Mouse (Mus musculus) testis, postnatal 10 days (tissue): Measurements from ENCODE around the gene Gm20388.
"Not testable (repeated sequence)": the region's sequence is repeated elsewhere in the genome, so short reads cannot be mapped to it uniquely, and the experiment has no call there.

ENCODE experiments used
- DNase-seq: peaks from one replicate; pipeline ENCODE4 v3.0.0; 2021; ENCODE audit warnings: low spot score

Gene Gm20388

DNA sequence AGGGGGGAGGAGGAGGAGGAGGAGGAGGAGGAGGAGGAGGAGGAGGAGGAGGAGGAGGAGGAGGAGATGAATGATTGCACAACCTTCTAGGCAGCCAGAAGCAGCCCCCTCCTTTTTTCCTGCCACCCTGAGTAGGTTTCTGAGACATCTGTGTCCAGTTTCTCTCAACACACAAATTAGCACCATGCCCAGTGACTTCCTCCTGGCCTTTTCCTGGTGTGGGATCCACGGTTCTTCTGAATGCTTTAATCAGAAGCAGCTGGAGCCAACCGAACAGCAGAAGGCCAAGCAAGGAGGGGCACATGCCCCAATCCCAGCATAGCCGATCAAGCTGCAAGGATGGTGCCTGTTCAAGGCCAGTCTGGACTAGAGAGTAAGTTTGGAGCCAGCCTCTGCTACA, 3889.2 kb downstream of the Gm20388 start:
- no peak for DNase-seq

DNA sequence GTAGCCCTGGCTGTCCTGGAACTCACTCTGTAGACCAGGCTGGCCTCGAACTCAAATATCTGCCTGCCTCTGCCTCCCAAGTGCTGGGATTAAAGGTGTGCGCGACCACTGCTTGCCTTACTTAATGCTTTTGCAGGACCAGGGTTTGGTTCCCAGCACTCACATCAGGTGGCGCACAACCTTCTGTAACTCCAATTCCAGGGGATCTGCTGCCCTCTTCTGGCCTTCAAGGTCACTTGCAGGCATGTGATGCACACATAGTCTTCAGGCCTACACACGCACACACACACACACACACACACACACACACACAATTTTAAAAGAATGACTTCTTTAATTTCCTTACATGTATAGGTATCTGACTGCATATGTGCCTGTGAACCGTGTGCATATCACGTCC, 3890.2 kb downstream of the Gm20388 start:
- no peak for DNase-seq

DNA sequence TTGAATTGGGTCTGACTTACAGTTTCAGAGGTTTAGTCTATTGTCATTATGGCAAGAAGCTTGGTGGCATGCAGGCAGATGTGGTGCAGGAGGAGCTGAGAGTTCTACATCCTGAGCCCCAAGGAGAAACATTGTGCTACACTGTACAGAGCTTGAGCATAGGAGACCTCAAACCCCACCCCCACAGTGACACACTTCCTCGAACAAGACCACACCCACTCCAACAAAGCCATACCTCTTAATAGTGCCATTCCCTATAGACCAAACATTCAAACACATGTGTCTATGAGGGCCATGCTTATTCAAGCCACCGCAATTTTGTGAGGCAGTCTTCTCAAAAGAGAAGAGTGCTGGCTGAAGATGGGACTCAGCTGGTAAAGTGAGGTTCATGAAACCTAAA, 3890.9 kb downstream of the Gm20388 start:
- no peak for DNase-seq

DNA sequence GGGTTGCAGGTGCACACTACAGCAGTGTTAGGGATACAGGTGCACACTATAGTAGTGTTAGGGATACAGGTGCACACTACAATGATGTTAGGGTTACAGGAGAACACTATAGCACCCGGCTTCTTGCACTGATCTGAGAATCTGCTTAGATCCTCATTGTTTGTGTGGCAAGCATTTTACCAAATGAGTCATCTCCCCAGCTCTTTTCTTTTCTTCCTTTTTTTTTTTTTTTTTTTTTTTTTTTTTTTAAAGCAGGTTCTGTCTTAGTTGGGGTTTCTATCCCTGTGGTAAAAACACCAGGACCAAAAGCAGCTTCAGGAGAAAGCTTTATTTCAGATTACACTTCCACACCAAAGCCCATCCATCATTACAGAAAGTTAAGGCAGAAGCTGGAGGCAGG, 3893.0 kb downstream of the Gm20388 start:
- no peak for DNase-seq

DNA sequence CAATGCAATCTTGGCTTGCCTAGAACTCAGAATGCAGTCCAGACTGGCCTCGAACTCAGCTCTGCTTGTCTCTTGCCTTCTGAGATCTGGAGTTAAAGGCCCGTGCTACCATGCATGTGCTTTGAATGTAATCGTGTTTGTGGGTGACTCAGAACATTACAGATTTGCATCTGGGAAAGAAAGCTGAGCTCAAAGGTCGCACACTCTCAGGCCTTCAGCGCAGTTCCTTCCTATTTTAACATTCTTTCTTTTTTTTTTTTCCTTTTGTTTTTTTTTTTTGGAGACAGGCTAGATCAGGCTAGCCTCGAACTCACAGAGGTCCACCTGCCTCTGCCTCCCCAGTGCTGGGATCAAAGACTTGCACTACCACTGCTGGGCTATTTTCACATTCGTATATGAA, 3893.9 kb downstream of the Gm20388 start:
- DNase-seq = no peak

DNA sequence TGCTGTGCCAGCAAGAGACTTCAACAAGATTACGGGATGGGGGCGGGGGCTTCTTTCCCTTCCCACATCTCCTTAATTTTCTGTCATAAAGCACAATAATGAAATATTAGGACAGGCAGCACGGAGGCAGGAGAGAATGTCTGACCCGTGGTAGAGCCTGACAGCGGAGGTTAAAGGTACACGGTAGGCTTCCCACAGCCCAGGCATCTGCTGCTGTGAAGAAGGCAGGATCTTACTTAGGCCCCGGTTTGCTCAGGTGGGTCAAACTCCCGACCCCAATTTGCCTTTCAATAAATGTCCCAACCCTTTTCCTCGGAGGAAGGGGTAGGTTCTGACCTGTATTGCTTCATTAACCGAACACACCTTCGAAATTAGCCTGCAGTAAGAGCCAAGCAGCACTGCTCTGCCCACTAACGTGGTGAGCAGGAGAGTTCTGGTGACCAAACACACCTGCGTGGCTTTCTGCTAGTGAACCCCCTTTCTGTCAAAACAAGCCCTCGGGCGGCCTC, 3894.6 kb downstream of the Gm20388 start:
- DNase-seq = no peak

DNA sequence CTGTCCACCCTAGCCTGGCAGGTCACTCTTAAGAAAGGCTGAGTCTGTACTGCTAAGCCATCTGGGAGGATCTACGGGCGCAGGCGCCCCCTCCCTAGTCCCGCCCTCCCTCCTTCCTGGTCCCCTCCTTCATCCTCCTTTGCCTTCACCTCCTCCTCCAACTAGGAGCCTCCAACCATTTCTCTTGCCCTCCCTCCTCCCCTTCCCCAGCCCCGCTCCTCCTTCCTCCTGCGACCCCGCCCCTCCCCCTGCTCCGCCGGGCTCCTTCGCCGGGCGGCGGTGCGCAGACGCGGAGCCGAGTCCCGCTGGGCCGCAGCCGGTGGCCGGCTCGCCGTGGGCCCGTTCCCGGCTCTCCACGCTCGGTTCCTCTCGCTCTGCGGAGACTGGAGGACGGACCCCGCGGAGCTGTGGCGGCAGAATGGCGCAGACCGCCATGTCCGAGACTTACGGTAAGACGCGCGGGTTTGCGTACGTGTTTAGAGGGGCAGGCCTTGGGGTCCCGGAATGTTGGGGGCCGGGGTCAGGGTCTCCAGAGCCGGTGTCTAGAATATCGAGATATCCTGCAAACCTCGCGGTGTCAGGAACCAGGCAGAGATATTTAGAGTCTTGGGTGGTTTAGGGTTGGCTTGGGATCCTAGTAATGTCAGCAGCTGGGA, 3895.2 kb downstream of the Gm20388 start, which contains the start of gene Rab4a:
Gene Rab4a (plus strand): TSS at position 268 of the 656 bp plus-strand sequence.
- DNase-seq = peak; percentile 92

DNA sequence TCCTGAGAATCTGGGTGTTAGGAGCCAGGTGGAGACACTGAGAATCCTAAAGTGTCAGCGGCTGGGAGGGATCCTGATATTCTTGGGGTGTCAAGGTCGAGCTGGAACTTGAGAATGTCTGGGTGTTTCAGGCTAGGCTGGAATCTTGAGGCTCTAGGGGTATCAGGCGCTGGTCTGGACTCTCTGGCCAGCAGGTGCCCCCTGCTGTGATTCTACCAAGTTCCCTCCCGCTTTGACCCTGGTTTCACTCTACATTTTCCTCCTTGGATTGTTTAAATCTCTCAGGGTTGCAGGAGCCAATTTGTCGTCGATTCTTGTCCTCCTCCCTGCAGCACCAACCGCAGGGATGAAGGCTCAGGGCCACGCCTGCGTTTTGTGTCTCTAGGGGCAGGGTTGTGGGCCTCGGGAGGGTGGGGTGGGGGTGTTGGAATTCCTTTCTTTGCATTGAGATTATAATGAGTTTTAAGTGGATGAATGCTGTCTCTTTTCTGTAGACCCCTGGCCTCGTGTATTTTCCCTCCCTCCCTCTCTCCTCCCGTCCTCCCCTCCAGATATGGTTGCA, 3895.8 kb downstream of the Gm20388 start:
- DNase-seq = no peak

DNA sequence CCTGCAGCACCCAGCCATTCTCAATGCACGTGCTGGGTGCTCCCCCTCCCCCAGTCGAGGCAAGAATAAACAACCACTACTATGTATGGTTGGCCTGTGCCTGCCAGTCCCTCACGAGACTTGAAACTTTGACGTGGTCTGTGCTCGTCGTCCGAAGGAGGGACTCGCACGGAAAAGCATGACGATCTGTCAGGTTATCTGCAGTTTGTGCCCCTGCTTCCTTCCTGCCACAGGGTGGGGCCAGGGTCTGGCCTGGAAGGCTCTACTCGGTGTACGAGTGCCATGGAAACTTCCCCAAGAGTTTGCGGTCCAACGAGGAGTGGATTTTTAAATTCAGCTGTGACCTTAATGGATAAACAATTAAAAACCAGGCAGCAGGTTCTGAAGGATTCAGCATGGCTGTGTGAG, 3896.4 kb downstream of the Gm20388 start:
- peak; percentile 57 for DNase-seq

DNA sequence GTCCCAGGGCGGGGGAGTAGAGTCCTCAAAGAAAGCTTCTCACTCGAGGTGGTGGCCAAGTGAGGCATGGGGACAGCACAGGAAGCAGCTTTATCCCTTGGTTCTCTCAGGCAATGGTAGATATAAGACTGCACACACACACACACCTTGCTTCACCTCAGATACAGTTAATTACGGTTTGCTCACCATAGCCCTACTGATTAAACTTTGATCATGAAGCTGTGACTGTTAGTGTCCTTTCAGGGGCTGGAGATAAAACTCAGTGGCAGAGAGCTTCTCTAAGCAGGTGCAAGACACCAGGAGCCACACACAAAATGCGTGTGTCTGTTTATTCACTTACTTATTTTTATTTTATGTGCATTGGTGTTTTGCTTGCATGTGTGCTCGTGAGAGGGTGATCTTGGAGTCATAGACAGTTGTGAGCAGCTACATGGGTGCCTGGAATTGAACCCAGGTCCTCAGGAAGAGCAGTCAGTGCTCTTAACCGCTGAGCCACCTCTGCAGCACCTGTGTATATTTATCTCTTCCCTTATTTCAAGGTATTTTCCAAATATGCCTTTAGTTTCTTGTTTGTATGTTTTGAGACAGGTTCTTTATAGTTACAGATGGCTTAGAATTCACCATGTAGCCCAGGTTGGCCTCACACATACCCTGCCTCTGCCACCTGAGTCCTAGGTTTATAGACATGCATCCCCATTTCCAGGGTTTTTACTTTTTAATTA, 3897.4 kb downstream of the Gm20388 start:
- no peak for DNase-seq

DNA sequence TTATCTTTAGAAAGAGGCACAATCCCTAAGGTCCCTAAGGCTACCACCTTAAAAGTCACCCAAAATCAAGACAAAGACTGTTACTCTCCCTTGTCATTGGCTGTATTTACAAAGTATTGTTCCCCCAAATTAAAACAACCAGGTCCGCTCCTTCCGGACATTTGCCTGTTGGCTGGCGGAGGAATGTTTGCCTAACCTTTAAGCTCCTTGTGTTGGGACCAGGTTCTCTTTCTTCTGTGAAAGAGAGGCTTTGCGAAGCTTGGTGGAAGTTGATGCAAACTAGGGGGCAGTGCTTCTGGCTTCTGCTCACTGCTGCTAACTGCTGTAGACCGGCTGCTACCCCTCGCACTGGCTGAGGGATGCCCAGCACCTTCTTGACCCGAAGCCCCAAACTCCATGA, 3898.0 kb downstream of the Gm20388 start:
- DNase-seq = no peak

DNA sequence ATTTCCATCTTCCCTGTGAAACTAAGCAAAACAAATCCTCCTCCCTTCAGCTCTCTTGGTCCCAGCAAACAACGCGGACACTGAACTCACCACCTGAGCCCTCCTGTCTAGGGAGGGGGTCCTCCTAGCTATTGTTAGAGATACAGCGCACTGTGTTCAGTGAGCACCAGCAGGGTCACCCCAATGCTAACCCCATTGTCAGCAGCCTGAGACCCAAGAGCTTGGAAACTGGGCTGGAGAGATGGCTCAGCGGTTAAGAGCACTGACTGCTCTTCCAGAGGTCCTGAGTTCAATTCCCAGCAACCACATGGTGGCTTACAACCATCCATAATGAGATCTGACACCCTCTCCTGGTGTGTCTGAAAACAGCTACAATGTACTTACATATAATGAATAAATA, 3898.7 kb downstream of the Gm20388 start:
- DNase-seq = not testable (repeated sequence)

DNA sequence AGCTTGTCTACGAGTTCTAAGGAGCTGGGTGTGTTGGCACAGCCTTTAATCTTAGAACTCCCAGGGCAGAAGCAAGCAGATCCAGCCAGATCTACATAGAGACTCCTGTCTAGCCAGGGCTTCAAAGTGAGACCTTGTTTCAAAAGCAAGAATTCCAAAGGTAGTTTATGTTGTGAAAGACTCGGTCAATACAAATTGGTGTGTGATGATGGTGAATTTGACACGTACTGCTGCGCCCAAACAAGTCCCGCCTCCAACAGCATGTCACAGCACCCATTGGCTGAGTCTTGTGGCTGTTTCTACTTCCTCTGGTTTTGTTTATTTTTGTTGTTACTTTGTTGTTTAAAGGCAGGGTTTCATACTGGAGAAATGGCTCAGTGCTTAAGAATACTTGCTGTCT, 3901.6 kb downstream of the Gm20388 start:
- DNase-seq = no peak

DNA sequence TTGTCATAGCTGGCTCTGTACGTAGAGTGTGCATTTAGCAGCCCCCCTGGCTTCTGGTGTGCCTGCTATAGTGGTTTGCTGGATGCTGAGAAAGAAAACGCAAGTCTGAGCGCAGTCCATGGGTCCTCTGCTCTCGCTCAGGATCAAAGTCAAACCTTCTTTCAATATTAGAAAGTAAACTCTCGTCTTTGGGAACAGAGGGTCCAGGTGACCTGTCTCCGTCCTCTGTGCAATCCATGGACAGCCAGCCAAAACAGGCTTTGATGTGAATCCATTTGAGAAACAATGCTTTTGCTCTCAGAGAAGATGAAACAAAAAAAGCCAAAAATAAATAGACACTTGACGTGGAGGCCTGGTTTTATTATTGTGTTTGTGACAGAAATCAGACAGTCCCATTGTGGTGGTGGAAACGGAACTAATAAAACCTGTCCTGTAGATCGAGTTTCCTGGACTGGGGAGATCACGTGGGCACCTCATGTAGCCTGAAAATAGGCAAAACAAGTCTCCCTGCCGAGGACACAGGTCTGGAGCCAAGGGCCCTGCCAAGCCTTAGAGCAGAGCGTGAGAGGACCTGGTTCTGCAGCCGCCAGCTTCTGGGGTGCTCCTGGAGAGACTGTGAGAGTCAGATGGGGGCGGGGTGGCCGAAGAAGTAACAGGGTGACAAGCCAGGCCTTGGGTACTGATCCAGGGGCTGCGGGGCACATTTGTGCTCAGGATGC, 3902.7 kb downstream of the Gm20388 start:
- DNase-seq = peak; percentile 64

DNA sequence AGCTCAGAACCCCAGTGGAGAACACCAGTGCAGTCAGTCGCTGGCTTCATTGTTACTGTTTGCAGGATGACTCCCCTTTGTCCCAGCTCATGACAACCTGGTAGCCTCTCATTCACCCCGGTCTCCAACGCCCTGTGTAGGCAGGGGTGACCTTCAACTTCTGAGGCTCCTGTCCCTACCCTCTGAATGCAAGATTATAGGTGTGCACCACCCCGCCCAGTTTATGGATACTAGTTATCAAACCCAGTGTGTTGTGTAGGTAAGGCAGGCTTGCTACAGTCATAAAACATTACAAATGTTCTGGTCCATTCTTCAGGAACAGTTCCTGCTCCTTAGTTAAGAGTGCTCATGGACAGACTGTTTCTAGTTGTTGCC, 3903.2 kb downstream of the Gm20388 start:
- DNase-seq = no peak

DNA sequence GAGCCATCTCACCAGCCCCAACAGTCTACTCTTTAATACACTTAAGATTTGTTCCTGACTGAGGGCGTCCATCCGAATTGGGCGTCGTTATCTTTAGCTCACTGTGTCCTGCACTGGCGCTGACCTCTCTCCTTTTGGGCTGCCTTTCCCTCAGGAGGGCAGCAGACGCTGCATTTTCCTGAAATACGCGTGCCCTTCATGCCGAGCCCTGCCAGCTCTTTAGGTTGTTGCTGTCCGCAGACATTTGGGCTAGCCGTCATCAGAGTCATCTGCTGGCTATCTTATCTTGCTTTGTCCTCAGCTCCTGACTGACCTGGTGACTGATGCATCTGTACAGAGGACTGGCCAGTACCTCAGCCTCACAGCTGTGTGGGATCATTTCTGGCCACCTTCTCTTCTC, 3904.7 kb downstream of the Gm20388 start:
- DNase-seq = no peak

DNA sequence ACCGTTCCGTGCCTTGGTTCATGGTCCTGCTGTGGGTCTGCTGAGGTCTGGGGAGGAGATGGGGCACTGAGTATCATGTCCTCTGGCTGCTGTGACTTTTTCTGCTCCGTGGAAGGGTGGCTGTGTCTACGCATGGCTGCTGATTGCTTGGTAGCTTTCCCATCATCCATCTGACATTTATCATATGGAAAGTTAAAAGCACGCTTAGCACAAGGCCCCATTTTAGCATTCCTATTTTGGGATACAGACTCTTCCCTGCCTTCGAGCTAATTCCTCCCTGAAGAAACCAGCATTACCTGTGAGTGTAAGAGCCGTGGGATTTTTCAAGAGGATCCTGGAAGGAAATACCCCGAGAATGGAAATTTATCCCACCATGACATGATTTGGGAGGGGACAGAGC, 3906.3 kb downstream of the Gm20388 start:
- DNase-seq = no peak

DNA sequence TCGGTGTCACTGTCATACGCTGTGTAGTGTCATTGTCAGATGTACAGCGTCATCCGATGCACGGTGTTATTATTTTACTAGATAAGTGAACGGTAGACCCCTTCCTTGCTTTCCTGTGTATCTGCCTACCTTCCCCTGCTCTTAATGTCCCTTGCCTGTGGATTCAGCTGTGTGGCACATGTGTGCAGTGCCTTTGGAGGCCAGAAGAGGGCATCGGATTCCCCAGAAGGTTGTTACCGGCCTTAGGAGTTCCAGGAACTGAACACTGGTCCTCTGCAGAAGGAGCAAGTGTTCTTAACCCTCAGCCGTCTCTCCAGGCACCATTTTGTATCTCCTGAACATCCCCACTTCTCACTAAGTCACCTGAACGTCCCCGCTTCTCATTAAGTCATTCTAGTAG, 3907.1 kb downstream of the Gm20388 start:
- DNase-seq = no peak

DNA sequence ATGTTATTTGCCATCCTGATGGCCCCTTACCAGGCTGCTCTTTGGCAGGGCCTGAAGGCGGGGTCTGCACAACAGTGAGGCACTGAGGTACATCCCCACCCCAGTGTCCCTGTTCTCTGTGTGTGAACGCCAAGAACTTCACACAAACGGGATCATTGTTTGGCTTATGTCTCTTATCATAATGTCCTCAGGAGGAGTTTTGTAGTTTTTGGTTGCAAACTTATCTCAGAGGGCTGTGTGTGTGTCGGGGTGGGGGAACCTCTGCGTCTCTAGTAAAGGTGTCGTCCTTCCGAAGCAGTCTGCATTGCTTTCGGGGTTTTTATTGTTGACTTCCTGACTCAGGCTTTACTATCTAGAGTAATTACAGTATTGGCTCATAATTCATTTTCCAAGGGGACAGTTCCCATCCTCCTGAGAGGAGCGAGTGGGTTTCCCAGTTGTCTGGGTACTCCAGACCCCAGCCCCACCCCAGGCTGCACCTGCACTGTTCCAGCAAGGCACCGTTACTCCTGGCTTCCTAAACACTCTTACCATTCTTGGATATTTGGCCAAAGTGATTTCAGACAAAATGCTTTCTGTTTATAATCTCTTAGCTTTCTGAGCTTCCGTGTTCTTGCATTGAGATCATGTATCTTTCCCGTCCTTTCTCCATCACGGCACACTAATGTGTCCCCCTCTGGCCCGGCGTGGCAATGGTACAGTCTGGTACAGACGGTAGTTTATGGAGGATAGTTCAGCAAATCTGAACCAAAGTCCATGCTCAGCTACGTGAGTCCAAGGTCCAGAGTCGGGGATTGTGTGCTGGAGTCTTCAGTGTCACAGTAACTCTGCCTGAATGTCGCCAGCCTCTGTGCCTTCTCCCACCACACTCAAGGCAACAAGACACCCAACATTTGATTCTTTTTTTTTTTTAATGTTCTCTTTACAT, 3909.3 kb downstream of the Gm20388 start:
- no peak for DNase-seq

DNA sequence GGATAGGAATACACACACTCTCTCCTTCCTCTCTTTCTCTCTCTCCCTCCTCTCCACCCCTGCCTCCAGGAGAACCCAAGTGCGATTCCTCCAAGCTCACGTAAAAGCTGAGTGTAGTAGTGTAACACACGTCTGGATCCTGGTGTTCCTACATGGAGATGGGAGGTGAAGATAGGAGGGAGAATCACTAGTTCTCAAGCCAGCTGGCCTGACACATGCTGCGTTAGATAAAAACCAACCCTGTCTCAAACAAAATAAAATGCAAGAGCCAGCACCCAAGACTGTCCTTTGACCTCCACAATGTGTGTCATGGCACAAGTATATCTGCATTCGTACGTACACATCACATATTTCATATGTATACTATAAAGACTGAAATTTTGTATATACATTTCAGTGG, 3910.1 kb downstream of the Gm20388 start:
- DNase-seq = no peak

DNA sequence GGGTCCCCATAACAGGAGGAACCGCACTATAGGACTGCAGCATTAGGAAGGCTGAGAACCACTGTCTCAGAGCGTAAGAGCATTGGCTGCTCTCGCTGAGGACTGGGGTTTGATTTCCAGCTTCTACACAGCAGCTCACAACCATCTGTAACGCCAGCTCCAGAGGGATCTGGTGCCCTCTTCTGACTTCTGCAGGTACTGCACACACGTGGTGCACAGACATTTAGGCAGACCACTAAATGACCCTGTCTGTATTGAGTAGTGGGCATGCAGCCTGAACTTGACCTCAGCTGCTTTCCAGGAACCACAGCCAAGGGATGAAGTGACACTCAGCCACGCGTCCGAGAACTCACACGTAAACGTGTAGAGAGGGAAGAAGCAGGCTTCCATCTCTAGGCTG, 3912.5 kb downstream of the Gm20388 start:
- no peak for DNase-seq
